Mouse (Mus musculus): ENCODE measurements at regions not wholly inside any gene's neighbourhood (a gene's known extent, or its start where the extent isn't known, plus 50 kb on each side); places are given as distances from the start of the nearest gene placed in this dataset.

DNA sequence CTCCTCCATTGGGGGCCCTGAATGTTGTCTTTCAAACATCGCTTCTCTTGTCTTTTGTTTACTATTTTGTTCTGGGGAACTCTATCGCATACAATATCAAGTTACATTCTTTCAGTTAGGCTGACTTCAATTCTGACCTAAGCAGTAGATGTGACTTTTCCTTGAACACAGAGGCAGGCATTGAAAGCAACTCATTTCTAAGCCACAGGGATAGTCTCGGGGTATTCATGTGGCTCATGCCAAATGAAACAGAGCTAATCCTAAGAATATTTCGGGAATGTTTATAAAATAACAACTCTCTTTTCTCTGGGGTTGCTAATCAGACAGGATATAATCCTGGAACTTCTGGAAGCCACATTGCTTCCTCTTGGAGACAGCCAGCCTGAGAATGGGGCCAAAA lies 2821.0 kb downstream of the 9330182O14Rik start:
- no peaks in the 10 kb centered on the region for H3K36me3 ChIP-seq (ENCODE audit: control insufficient read depth, insufficient read depth, low read length)
- H3K9ac ChIP-seq (ENCODE audit: low read depth, low read length), result no peak overlapping the region
- H3K4me3 ChIP-seq (ENCODE audit: low read length), result no peak overlapping the region
- no peak overlapping the region for H3K4me2 ChIP-seq (ENCODE audit: low read length)
- H3K27ac ChIP-seq (ENCODE audit: low read depth, low read length), result no peak overlapping the region
- WGBS, result 76% methylated on average over 4 of the region's 4 CpGs
- ATAC-seq, result no peak
- no peaks in the 10 kb centered on the region for H3K9me3 ChIP-seq (ENCODE audit: control insufficient read depth, low read length)
- no peaks in the 10 kb centered on the region for H3K27me3 ChIP-seq (replicated peaks; ENCODE audit: control insufficient read depth, insufficient read depth, low read length)
- H3K4me1 ChIP-seq (ENCODE audit: control insufficient read depth, insufficient read depth, low read depth, low read length), result no peaks in the 10 kb centered on the region

DNA sequence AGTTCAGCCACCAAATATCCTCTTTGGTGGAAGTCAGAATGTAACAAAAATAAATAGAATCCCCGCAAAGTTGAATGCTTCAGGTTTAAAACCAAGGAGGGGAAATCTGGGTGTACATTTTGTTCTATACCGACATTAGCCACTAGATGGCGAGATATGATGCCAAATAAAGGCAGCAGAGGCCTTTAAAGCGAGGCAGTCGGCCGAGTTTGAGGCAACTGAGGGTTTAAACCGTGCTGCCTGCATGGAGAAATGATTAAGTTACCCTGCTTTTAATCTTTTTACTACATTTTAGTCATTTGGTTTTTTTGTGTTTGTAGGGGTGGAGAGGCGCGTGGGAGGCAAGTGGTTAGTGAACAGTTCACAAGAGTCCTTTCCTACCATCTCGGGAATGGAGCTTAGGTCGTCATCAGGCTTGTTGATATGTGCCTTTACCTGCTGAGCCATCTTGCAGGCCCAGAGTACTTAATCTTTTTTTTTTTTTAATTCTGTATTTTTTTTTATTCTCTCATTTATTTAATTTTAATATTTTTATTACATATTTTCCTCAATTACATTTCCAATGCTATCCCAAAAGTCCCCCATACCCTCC lies 2828.7 kb downstream of the 9330182O14Rik start:
- H3K9ac ChIP-seq (ENCODE audit: low read depth, low read length), result no peak overlapping the region
- H3K9me3 ChIP-seq (ENCODE audit: control insufficient read depth, low read length), result no peaks in the 10 kb centered on the region
- H3K36me3 ChIP-seq (ENCODE audit: control insufficient read depth, insufficient read depth, low read length), result no peaks in the 10 kb centered on the region
- H3K27ac ChIP-seq (ENCODE audit: low read depth, low read length), result no peak overlapping the region
- peak overlapping the region; percentile 32; the same call in 1 of the 2 replicates for H3K4me2 ChIP-seq (ENCODE audit: low read length)
- H3K27me3 ChIP-seq (replicated peaks; ENCODE audit: control insufficient read depth, insufficient read depth, low read length), result no peaks in the 10 kb centered on the region
- peak; percentile 87 for ATAC-seq
- no peaks in the 10 kb centered on the region for H3K4me1 ChIP-seq (ENCODE audit: control insufficient read depth, insufficient read depth, low read depth, low read length)
- H3K4me3 ChIP-seq (ENCODE audit: low read length), result no peak overlapping the region
- 21% methylated on average over 11 of the region's 11 CpGs for WGBS

GRCm38 (mm10) chr15:42965314-42965713 lies 2831.1 kb downstream of the 9330182O14Rik start:
- Histone ChIP-seq H3K36me3 (ENCODE audit: control insufficient read depth, insufficient read depth, low read length) (no peaks in the 10 kb centered on the region), H3K4me2 (ENCODE audit: low read length) (no peak overlapping the region), H3K9me3 (ENCODE audit: control insufficient read depth, low read length) (no peaks in the 10 kb centered on the region), H3K4me3 (ENCODE audit: low read length) (no peak overlapping the region), H3K27ac (ENCODE audit: low read depth, low read length) (no peak overlapping the region), H3K27me3 (replicated peaks; ENCODE audit: control insufficient read depth, insufficient read depth, low read length) (no peaks in the 10 kb centered on the region), H3K4me1 (ENCODE audit: control insufficient read depth, insufficient read depth, low read depth, low read length) (no peaks in the 10 kb centered on the region), H3K9ac (ENCODE audit: low read depth, low read length) (no peak overlapping the region)
- 74% methylated on average over 3 of the region's 3 CpGs for WGBS
- ATAC-seq, result no peak
